Mouse (Mus musculus): ENCODE results near the gene Maml1. TPM values are rescaled to one million over a fixed set of nuclear protein-coding genes. Genes with fewer than 3 reads are reported as not detected.
"Not testable (repeated sequence)": the region's sequence is repeated elsewhere in the genome, so short reads cannot be mapped to it uniquely, and the experiment has no call there.

Gene Maml1
- total RNA-seq, 1 experiment = 7.6 TPM

GRCm38 (mm10) chr11:50324751-50325471, 32.8 kb upstream of the Maml1 start:
- H3K27ac ChIP-seq (ENCODE audit: insufficient read depth, low read depth, low read length, poor library complexity, severe bottlenecking) = peak overlapping the region; percentile 94
- H3K9me3 ChIP-seq (ENCODE audit: control insufficient read depth, insufficient read depth, low read depth, low read length) = no peaks in the 10 kb centered on the region
- H3K36me3 ChIP-seq (ENCODE audit: control insufficient read depth, insufficient read depth, low read length, poor library complexity, severe bottlenecking) = peaks cover 4% of the 10 kb centered on the region; the same call in 1 of the 2 replicates
- in situ Hi-C loops (cut with MboI; ENCODE audit: low sequenced_read_pairs in 2 of 2, unreplicated experiment in 2 of 2) = no loop called here
- H3K9ac ChIP-seq (ENCODE audit: insufficient read depth, low read depth, low read length, poor library complexity, severe bottlenecking) = peak overlapping the region; percentile 99
- H3K4me1 ChIP-seq (ENCODE audit: control insufficient read depth in 2 of 2, insufficient read depth in 2 of 2, low read length in 2 of 2, poor library complexity in 1 of 2) = peaks cover 2 to 9% of the 10 kb centered on the region in 2 experiments
- TF ChIP-seq CHD2 (IDR thresholded peaks at IDR 0.05; ENCODE audit: low read depth, low read length) = no peak
- no peak for DNase-seq (ENCODE audit: low read depth, low spot score)
- H3K4me3 ChIP-seq (ENCODE audit: insufficient read depth in 1 of 2, low read depth in 1 of 2, low read length in 2 of 2, poor library complexity in 1 of 2, severe bottlenecking in 1 of 2) = peak overlapping the region; percentile 92 to 96

GRCm38 (mm10) chr11:50323843-50324242, 31.7 kb upstream of the Maml1 start:
- H3K9ac ChIP-seq (ENCODE audit: insufficient read depth, low read depth, low read length, poor library complexity, severe bottlenecking) = no peak overlapping the region; the same call in 1 of the 2 replicates
- no peaks in the 10 kb centered on the region for H3K9me3 ChIP-seq (ENCODE audit: control insufficient read depth, insufficient read depth, low read depth, low read length)
- no peak overlapping the region for H3K27ac ChIP-seq (ENCODE audit: insufficient read depth, low read depth, low read length, poor library complexity, severe bottlenecking)
- no peak for TF ChIP-seq HCFC1 (IDR thresholded peaks at IDR 0.05; ENCODE audit: borderline replicate concordance, insufficient read depth, low read length)
- no peak for TF ChIP-seq MAFK (IDR thresholded peaks at IDR 0.05; ENCODE audit: insufficient read depth, low read depth, low read length)
- TF ChIP-seq ZC3H11A (IDR thresholded peaks at IDR 0.05; ENCODE audit: borderline replicate concordance, low read depth, low read length) = no peak
- no peak for TF ChIP-seq CHD2 (IDR thresholded peaks at IDR 0.05; ENCODE audit: low read depth, low read length)
- TF ChIP-seq ZNF384 (IDR thresholded peaks at IDR 0.05; ENCODE audit: low read depth, low read length) = no peak
- no peak for DNase-seq (ENCODE audit: low read depth, low spot score)
- peaks cover 6% of the 10 kb centered on the region for H3K36me3 ChIP-seq (ENCODE audit: control insufficient read depth, insufficient read depth, low read length, poor library complexity, severe bottlenecking)
- H3K4me1 ChIP-seq (ENCODE audit: control insufficient read depth in 2 of 2, insufficient read depth in 2 of 2, low read length in 2 of 2, poor library complexity in 1 of 2) = peaks cover 2 to 9% of the 10 kb centered on the region in 2 experiments
- in situ Hi-C loops (cut with MboI; ENCODE audit: low sequenced_read_pairs in 2 of 2, unreplicated experiment in 2 of 2) = no loop called here
- peak overlapping the region; percentile 92 to 96 for H3K4me3 ChIP-seq (ENCODE audit: insufficient read depth in 1 of 2, low read depth in 1 of 2, low read length in 2 of 2, poor library complexity in 1 of 2, severe bottlenecking in 1 of 2)

GRCm38 (mm10) chr11:50322345-50322744, 30.2 kb upstream of the Maml1 start:
- TF ChIP-seq MAFK (IDR thresholded peaks at IDR 0.05; ENCODE audit: insufficient read depth, low read depth, low read length) = no peak
- no peak for TF ChIP-seq ZC3H11A (IDR thresholded peaks at IDR 0.05; ENCODE audit: borderline replicate concordance, low read depth, low read length)
- TF ChIP-seq CHD2 (IDR thresholded peaks at IDR 0.05; ENCODE audit: low read depth, low read length) = no peak
- TF ChIP-seq ZNF384 (IDR thresholded peaks at IDR 0.05; ENCODE audit: low read depth, low read length) = no peak
- Histone ChIP-seq H3K9ac (ENCODE audit: insufficient read depth, low read depth, low read length, poor library complexity, severe bottlenecking) (no peak overlapping the region), H3K4me1 (ENCODE audit: control insufficient read depth in 2 of 2, insufficient read depth in 2 of 2, low read length in 2 of 2, poor library complexity in 1 of 2) (peaks cover 2 to 9% of the 10 kb centered on the region in 2 experiments), H3K36me3 (ENCODE audit: control insufficient read depth, insufficient read depth, low read length, poor library complexity, severe bottlenecking) (peaks cover 4% of the 10 kb centered on the region), H3K4me3 (ENCODE audit: insufficient read depth in 1 of 2, low read depth in 1 of 2, low read length in 2 of 2, poor library complexity in 1 of 2, severe bottlenecking in 1 of 2) (no peak overlapping the region), H3K27ac (ENCODE audit: insufficient read depth, low read depth, low read length, poor library complexity, severe bottlenecking) (no peak overlapping the region), H3K9me3 (ENCODE audit: control insufficient read depth, insufficient read depth, low read depth, low read length) (no peaks in the 10 kb centered on the region)
- no peak for DNase-seq (ENCODE audit: low read depth, low spot score)
- in situ Hi-C loops (cut with MboI; ENCODE audit: low sequenced_read_pairs in 2 of 2, unreplicated experiment in 2 of 2) = no loop called here

GRCm38 (mm10) chr11:50321239-50321638, 29.1 kb upstream of the Maml1 start:
- H3K9me3 ChIP-seq (ENCODE audit: control insufficient read depth, insufficient read depth, low read depth, low read length) = no peaks in the 10 kb centered on the region
- H3K4me1 ChIP-seq (ENCODE audit: control insufficient read depth in 2 of 2, insufficient read depth in 2 of 2, low read length in 2 of 2, poor library complexity in 1 of 2) = peaks cover 2 to 9% of the 10 kb centered on the region in 2 experiments; a peak in 3 of 4 replicates
- no peak for TF ChIP-seq HCFC1 (IDR thresholded peaks at IDR 0.05; ENCODE audit: borderline replicate concordance, insufficient read depth, low read length)
- peak; percentile 40; the same call in 1 of the 2 replicates for TF ChIP-seq MAFK (IDR thresholded peaks at IDR 0.05; ENCODE audit: insufficient read depth, low read depth, low read length)
- no peak for DNase-seq (ENCODE audit: low read depth, low spot score)
- H3K36me3 ChIP-seq (ENCODE audit: control insufficient read depth, insufficient read depth, low read length, poor library complexity, severe bottlenecking) = peaks cover 4% of the 10 kb centered on the region
- H3K4me3 ChIP-seq (ENCODE audit: insufficient read depth in 1 of 2, low read depth in 1 of 2, low read length in 2 of 2, poor library complexity in 1 of 2, severe bottlenecking in 1 of 2) = no peak overlapping the region
- H3K9ac ChIP-seq (ENCODE audit: insufficient read depth, low read depth, low read length, poor library complexity, severe bottlenecking) = no peak overlapping the region
- H3K27ac ChIP-seq (ENCODE audit: insufficient read depth, low read depth, low read length, poor library complexity, severe bottlenecking) = no peak overlapping the region
- in situ Hi-C loops (cut with MboI; ENCODE audit: low sequenced_read_pairs in 2 of 2, unreplicated experiment in 2 of 2) = no loop called here

GRCm38 (mm10) chr11:50319343-50319742, 27.2 kb upstream of the Maml1 start:
- H3K4me1 ChIP-seq (ENCODE audit: control insufficient read depth in 2 of 2, insufficient read depth in 2 of 2, low read length in 2 of 2, poor library complexity in 1 of 2); H3K4me3 ChIP-seq (ENCODE audit: insufficient read depth in 1 of 2, low read depth in 1 of 2, low read length in 2 of 2, poor library complexity in 1 of 2, severe bottlenecking in 1 of 2); DNase-seq (ENCODE audit: low read depth, low spot score); H3K36me3 ChIP-seq (ENCODE audit: control insufficient read depth, insufficient read depth, low read length, poor library complexity, severe bottlenecking); in situ Hi-C loops (cut with MboI; ENCODE audit: low sequenced_read_pairs in 2 of 2, unreplicated experiment in 2 of 2); H3K9ac ChIP-seq (ENCODE audit: insufficient read depth, low read depth, low read length, poor library complexity, severe bottlenecking); H3K9me3 ChIP-seq (ENCODE audit: control insufficient read depth, insufficient read depth, low read depth, low read length); H3K27ac ChIP-seq (ENCODE audit: insufficient read depth, low read depth, low read length, poor library complexity, severe bottlenecking): not testable (repeated sequence)

Data from ES-E14 (cell line).